Mouse (Mus musculus) liver, embryonic 14.5 days (tissue): ENCODE data around the gene Tmem265. TPM values are rescaled to one million over a fixed set of nuclear protein-coding genes. Genes with fewer than 3 reads are reported as not detected.
A peak's percentile ranks its signal among the peaks of the same experiment; 100 is the strongest.

Experiments
- ATAC-seq: fragments of 200-750 bp; cut with Nextera tagmentation; 2 replicates; pipeline ENCODE4 v1.8.0; 2017; ENCODE audit warnings: moderate number of reproducible peaks, mild to moderate bottlenecking, moderate library complexity; ENCODE audit not compliant: insufficient read depth
- DNase-seq, 3 experiments: peaks; one replicate each; pipeline ENCODE4 v3.0.0-alpha.2; 2012 to 2013; ENCODE audit warnings: low read depth in 3 of 3, low spot score in 3 of 3
- H3K27ac ChIP-seq: fragments of 300-500 bp; sonication (generic); 2 replicates; pipeline ENCODE4 v1.5.1; 2014; ENCODE audit warnings: moderate library complexity, mild to moderate bottlenecking, control low read depth, inconsistent platforms
- H3K27me3 ChIP-seq: fragments of 300-500 bp; sonication (generic); 2 replicates; pipeline ENCODE4 v1.6.1; 2014; ENCODE audit warnings: mild to moderate bottlenecking, low read length, moderate library complexity; ENCODE audit not compliant: control insufficient read depth, insufficient read depth
- H3K36me3 ChIP-seq: fragments of 300-500 bp; sonication (generic); replicated peaks from 2 replicates; pipeline ENCODE4 v1.6.1; 2014; ENCODE audit warnings: low read depth; ENCODE audit not compliant: control insufficient read depth, insufficient read depth
- H3K4me1 ChIP-seq, 2 experiments: fragments of 200-500 bp in 1 of 2; fragments of 300-500 bp in 1 of 2; sonication (generic) in 1 of 2; replicated peaks; 2 replicates each; pipeline ENCODE4 v1.6.1; 2012 to 2014; ENCODE audit warnings: antibody characterized with exemption in 1 of 2, inconsistent platforms in 1 of 2, low read length in 1 of 2; ENCODE audit not compliant: control insufficient read depth in 2 of 2, insufficient read depth in 2 of 2
- H3K4me2 ChIP-seq: fragments of 300-500 bp; sonication (generic); 2 replicates; pipeline ENCODE4 v1.6.1; 2014; ENCODE audit warnings: low read depth, mild to moderate bottlenecking, control low read depth, moderate library complexity
- H3K4me3 ChIP-seq, 2 experiments: fragments of 200-500 bp in 1 of 2; fragments of 300-500 bp in 1 of 2; sonication (generic) in 1 of 2; 2 replicates each; pipeline ENCODE4 v1.5.1; 2012 to 2014; ENCODE audit warnings: low read depth in 2 of 2, low read length in 2 of 2, mild to moderate bottlenecking in 2 of 2, control low read depth in 1 of 2, inconsistent platforms in 1 of 2, moderate library complexity in 1 of 2; ENCODE audit not compliant: insufficient read depth in 1 of 2
- H3K9ac ChIP-seq: fragments of 300-500 bp; sonication (generic); replicated peaks from 2 replicates; pipeline ENCODE4 v1.6.1; 2014; ENCODE audit warnings: mild to moderate bottlenecking, control low read depth, moderate library complexity
- H3K9me3 ChIP-seq: fragments of 300-500 bp; sonication (generic); 2 replicates; pipeline ENCODE4 v1.6.1; 2016; ENCODE audit warnings: low read length, mixed read lengths; ENCODE audit not compliant: control insufficient read depth
- CTCF ChIP-seq: IDR thresholded peaks from 2 replicates; pipeline ENCODE4 v1.5.1; 2016; ENCODE audit warnings: antibody characterized with exemption, low read depth, control low read depth
- EP300 ChIP-seq: IDR thresholded peaks from 2 replicates; pipeline ENCODE4 v1.6.1; 2016; ENCODE audit warnings: antibody characterized with exemption, low read depth
- WGBS: fragments of 180-500 bp; shearing (Covaris S2); extraction: QIAGEN DNeasy Blood & Tissue Kit; methylation state at CpG from one replicate; pipeline ENCODE4 v1.1.7; 2014; ENCODE audit not compliant: insufficient replicate concordance; 5-methylcytosine and 5-hydroxymethylcytosine counted together
- polyA plus RNA-seq, 2 experiments: library from polyadenylated mRNA; depleted of rRNA in 1 of 2; stranded (reverse) in 1 of 2; unstranded in 1 of 2; fragments of >200 nt; fragmentation: Nextera tagmentation in 1 of 2; extraction: Ambion mirVana in 1 of 2; gene quantifications; 2 replicates each; pipeline versions ENCODE4 v1.2.1 to v1.2.3; 2012 to 2014

Tmem265 gene
- polyA plus RNA-seq, 2 experiments, result 1.0 to 1.7 TPM

DNA sequence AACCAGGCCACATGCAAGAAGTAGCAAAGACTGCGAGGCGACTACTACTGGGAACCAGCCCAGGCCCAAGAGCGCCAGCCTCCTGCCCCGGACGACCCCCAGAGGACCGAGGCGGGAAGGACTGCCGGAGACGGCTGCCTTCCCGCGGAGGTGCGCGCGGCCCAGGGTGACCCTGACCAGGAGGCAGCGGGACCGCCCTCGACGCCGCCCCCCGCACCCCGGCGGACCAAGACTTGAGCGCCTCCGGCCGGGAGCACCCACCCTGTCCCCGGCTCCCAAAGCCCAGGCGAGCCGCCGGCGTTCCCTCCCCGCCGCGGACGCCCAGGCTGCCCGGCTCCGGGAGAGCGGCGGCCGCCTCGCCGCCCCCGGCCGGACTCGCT, 53.3 kb downstream of the Tmem265 start:
- Histone ChIP-seq H3K9me3 (no peaks in the 10 kb centered on the region), H3K4me3 (peak overlapping the region; percentile 68 to 87), H3K4me1 (peaks cover 0 to 6% of the 10 kb centered on the region in 2 experiments; a peak in 1 of 4 replicates), H3K27me3 (no peaks in the 10 kb centered on the region), H3K27ac (peak overlapping the region; percentile 12; the same call in 1 of the 2 replicates), H3K9ac (peak overlapping the region; percentile 84), H3K4me2 (peak overlapping the region; percentile 94), H3K36me3 (no peaks in the 10 kb centered on the region; the same call in 1 of the 2 replicates)
- WGBS, result under 1% methylated on average over 42 of the region's 44 CpGs
- TF ChIP-seq EP300, result no peak
- no peak for TF ChIP-seq CTCF
- ATAC-seq (peak; percentile 68), DNase-seq (no peak)

DNA sequence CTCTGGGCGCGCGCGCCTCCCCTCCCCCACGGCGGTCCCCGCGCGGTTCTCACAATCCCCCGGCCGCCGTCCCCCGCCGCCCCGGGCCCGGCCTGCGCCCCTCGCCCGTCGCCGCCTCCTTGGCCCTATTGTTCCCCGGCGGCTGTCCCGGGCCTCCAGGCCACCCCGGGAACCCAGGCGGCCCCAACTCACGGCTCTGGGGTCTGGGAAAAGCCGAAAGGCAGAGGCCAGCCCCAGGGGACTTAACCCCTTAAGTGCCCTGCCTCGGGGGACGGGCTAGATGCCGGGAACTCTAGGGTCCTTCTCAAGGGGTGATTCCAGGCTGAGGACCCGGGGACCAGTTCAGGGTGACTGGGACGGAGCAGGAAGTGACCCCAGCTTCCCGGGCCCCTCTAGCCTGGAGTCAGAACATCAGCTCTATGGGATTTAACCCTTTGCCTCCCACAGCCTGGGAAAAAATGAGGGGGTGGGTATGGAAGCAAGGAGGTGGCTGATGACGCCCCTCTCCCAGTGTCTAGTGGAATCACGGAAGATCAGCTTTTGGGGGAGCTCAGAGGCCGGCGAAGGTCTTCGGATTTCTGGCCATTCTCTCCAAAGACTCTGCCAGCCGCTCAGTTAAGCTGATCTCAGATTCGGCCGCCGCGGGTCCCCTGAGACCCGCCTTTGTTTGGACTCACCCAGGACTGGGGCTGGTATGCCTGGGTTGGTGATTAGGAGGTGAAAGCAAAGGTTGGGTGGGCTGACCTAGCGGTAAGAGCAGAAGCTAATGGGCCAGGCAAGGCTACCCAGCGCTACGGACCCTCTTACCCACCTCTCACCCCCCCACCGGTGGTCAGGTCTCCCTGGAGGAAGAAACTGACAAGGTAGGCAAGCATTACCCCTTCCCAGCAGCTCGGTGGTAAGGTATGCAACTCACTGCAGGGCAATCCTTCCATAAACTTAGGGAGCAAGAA, 54.0 kb downstream of the Tmem265 start, which contains the start of gene Zfp629:
Gene Zfp629, minus strand, starts transcription at position 907 of the 953 bp plus-strand sequence.
- H3K27ac ChIP-seq, result peak within 1 kb of the TSS; percentile 12; the same call in 1 of the 2 replicates
- no peaks in the 10 kb centered on the region; the same call in 1 of the 2 replicates for H3K36me3 ChIP-seq
- peak within 1 kb of the TSS; percentile 68 to 87 for H3K4me3 ChIP-seq
- TF ChIP-seq CTCF (no peak), EP300 (no peak)
- no peaks in the 10 kb centered on the region for H3K9me3 ChIP-seq
- peak within 1 kb of the TSS; percentile 94 for H3K4me2 ChIP-seq
- 1% methylated on average over 50 of the region's 50 CpGs for WGBS
- ATAC-seq (peak; percentile 72), DNase-seq (peak in 2 of 3 experiments; percentile 28 to 38)
- peaks cover 0 to 6% of the 10 kb centered on the region in 2 experiments; a peak in 1 of 4 replicates for H3K4me1 ChIP-seq
- peak within 1 kb of the TSS; percentile 84 for H3K9ac ChIP-seq
- no peaks in the 10 kb centered on the region for H3K27me3 ChIP-seq

DNA sequence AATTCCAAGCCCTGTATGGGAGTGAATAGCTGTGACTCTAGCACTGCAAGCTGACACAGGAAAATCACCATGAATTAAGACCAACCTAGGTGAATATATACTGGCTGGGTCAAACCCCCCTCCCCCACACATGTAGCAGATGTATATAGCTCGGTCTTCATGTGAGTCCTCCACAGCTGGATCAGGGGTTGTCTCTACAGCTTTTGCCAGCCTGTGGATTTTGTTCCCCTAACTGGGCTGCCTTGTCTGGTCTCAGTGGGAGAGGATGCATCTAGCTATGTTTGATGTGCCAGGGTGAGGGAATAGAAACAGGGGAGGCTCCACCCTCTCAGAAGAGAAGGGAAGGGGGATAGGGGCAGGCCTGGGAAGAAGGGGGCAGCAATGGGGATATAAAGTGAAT, 55.1 kb downstream of the Tmem265 start:
- 63% methylated on average over 1 of the region's 1 CpGs for WGBS
- DNase-seq (no peak), ATAC-seq (no peak; the same call in 1 of the 2 replicates)
- no peak overlapping the region for H3K4me2 ChIP-seq
- no peak overlapping the region for H3K4me3 ChIP-seq
- TF ChIP-seq CTCF, result no peak
- no peak for TF ChIP-seq EP300
- H3K36me3 ChIP-seq, result no peaks in the 10 kb centered on the region; the same call in 1 of the 2 replicates
- H3K9ac ChIP-seq, result no peak overlapping the region
- H3K4me1 ChIP-seq, result peaks cover 0 to 6% of the 10 kb centered on the region in 2 experiments; a peak in 1 of 4 replicates
- H3K27me3 ChIP-seq, result no peaks in the 10 kb centered on the region
- H3K9me3 ChIP-seq, result no peaks in the 10 kb centered on the region
- no peak overlapping the region for H3K27ac ChIP-seq

Other genes starting within 250 kb of the Tmem265 start
- gene Zfp768, start 215.8 kb upstream of the Tmem265 start, polyA plus RNA-seq (2012; rRNA removed), result 4.4 and 5.0 TPM in 2 replicates
- gene Zfp768, start 215.8 kb upstream of the Tmem265 start, polyA plus RNA-seq (2014; fragmentation: Nextera tagmentation; extraction: Ambion mirVana), result 0.52 and 0.75 TPM in 2 replicates
- 1.2 and 1.9 TPM in 2 replicates for gene Zfp747, start 185.3 kb upstream of the Tmem265 start, polyA plus RNA-seq (2012; rRNA removed)
- gene Zfp747, start 185.3 kb upstream of the Tmem265 start, polyA plus RNA-seq (2014; fragmentation: Nextera tagmentation; extraction: Ambion mirVana), result 1.2 and 1.8 TPM in 2 replicates
- gene 9130019O22Rik, start 174.2 kb upstream of the Tmem265 start, polyA plus RNA-seq (2012; rRNA removed), result 0.69 and 0.71 TPM in 2 replicates
- gene 9130019O22Rik, start 174.2 kb upstream of the Tmem265 start, polyA plus RNA-seq (2014; fragmentation: Nextera tagmentation; extraction: Ambion mirVana), result 1.0 and 1.2 TPM in 2 replicates
- gene E430018J23Rik, start 167.8 kb upstream of the Tmem265 start, polyA plus RNA-seq (2012; rRNA removed), result 1.2 and 1.3 TPM in 2 replicates
- 1.0 and 1.3 TPM in 2 replicates for gene E430018J23Rik, start 167.8 kb upstream of the Tmem265 start, polyA plus RNA-seq (2014; fragmentation: Nextera tagmentation; extraction: Ambion mirVana)
- 0.94 and 1.3 TPM in 2 replicates for gene Zfp764, start 154.6 kb upstream of the Tmem265 start, polyA plus RNA-seq (2012; rRNA removed)
- 1.1 and 1.5 TPM in 2 replicates for gene Zfp764, start 154.6 kb upstream of the Tmem265 start, polyA plus RNA-seq (2014; fragmentation: Nextera tagmentation; extraction: Ambion mirVana)
- gene Zfp688, start 139.3 kb upstream of the Tmem265 start, polyA plus RNA-seq (2012; rRNA removed), result 5.6 and 6.5 TPM in 2 replicates
- 8.8 and 8.9 TPM in 2 replicates for gene Zfp688, start 139.3 kb upstream of the Tmem265 start, polyA plus RNA-seq (2014; fragmentation: Nextera tagmentation; extraction: Ambion mirVana)
- gene Zfp689, start 112.2 kb upstream of the Tmem265 start, polyA plus RNA-seq (2012; rRNA removed), result 1.8 and 2.1 TPM in 2 replicates
- 1.3 and 1.4 TPM in 2 replicates for gene Zfp689, start 112.2 kb upstream of the Tmem265 start, polyA plus RNA-seq (2014; fragmentation: Nextera tagmentation; extraction: Ambion mirVana)
- 21.2 and 22.9 TPM in 2 replicates for gene Prr14, start 101.8 kb upstream of the Tmem265 start, polyA plus RNA-seq (2012; rRNA removed)
- 20.3 and 23.2 TPM in 2 replicates for gene Prr14, start 101.8 kb upstream of the Tmem265 start, polyA plus RNA-seq (2014; fragmentation: Nextera tagmentation; extraction: Ambion mirVana)
- gene Fbrs, start 82.2 kb upstream of the Tmem265 start, polyA plus RNA-seq (2012; rRNA removed), result 7.3 and 9.8 TPM in 2 replicates
- 4.2 and 4.7 TPM in 2 replicates for gene Fbrs, start 82.2 kb upstream of the Tmem265 start, polyA plus RNA-seq (2014; fragmentation: Nextera tagmentation; extraction: Ambion mirVana)
- 3.7 TPM in 2 replicates for gene Srcap, start 49.4 kb upstream of the Tmem265 start, polyA plus RNA-seq (2012; rRNA removed)
- gene Srcap, start 49.4 kb upstream of the Tmem265 start, polyA plus RNA-seq (2014; fragmentation: Nextera tagmentation; extraction: Ambion mirVana), result 10.3 and 14.7 TPM in 2 replicates
- 5.2 and 6.0 TPM in 2 replicates for gene Gm42715, start 41.8 kb upstream of the Tmem265 start, polyA plus RNA-seq (2012; rRNA removed)
- gene Gm42715, start 41.8 kb upstream of the Tmem265 start, polyA plus RNA-seq (2014; fragmentation: Nextera tagmentation; extraction: Ambion mirVana), result 4.7 and 5.2 TPM in 2 replicates
- 24.9 and 27.3 TPM in 2 replicates for gene Phkg2, start 11.9 kb downstream of the Tmem265 start, polyA plus RNA-seq (2012; rRNA removed)
- 18.5 and 21.7 TPM in 2 replicates for gene Phkg2, start 11.9 kb downstream of the Tmem265 start, polyA plus RNA-seq (2014; fragmentation: Nextera tagmentation; extraction: Ambion mirVana)
- 4.4 and 5.4 TPM in 2 replicates for gene Ccdc189, start 27.2 kb downstream of the Tmem265 start, polyA plus RNA-seq (2012; rRNA removed)
- 6.8 and 7.5 TPM in 2 replicates for gene Ccdc189, start 27.2 kb downstream of the Tmem265 start, polyA plus RNA-seq (2014; fragmentation: Nextera tagmentation; extraction: Ambion mirVana)
- gene Rnf40, start 27.4 kb downstream of the Tmem265 start, polyA plus RNA-seq (2012; rRNA removed), result 10.3 and 14.0 TPM in 2 replicates
- 13.7 and 16.1 TPM in 2 replicates for gene Rnf40, start 27.4 kb downstream of the Tmem265 start, polyA plus RNA-seq (2014; fragmentation: Nextera tagmentation; extraction: Ambion mirVana)
- 1.6 and 1.9 TPM in 2 replicates for gene Zfp629, start 54.4 kb downstream of the Tmem265 start, polyA plus RNA-seq (2012; rRNA removed)
- gene Zfp629, start 54.4 kb downstream of the Tmem265 start, polyA plus RNA-seq (2014; fragmentation: Nextera tagmentation; extraction: Ambion mirVana), result 1.4 and 2.2 TPM in 2 replicates
- gene Bcl7c, start 147.5 kb downstream of the Tmem265 start, polyA plus RNA-seq (2012; rRNA removed), result 11.6 and 12.5 TPM in 2 replicates
- 21.7 and 27.9 TPM in 2 replicates for gene Bcl7c, start 147.5 kb downstream of the Tmem265 start, polyA plus RNA-seq (2014; fragmentation: Nextera tagmentation; extraction: Ambion mirVana)
- gene Ctf1, start 151.3 kb downstream of the Tmem265 start, polyA plus RNA-seq (2012; rRNA removed), result 2.6 and 4.3 TPM in 2 replicates
- gene Ctf1, start 151.3 kb downstream of the Tmem265 start, polyA plus RNA-seq (2014; fragmentation: Nextera tagmentation; extraction: Ambion mirVana), result 1.7 and 2.5 TPM in 2 replicates
- not detected in 2 replicates for gene Ctf2, start 170.8 kb downstream of the Tmem265 start, polyA plus RNA-seq (2012; rRNA removed)
- 0.05 and 0.15 TPM in 2 replicates for gene Ctf2, start 170.8 kb downstream of the Tmem265 start, polyA plus RNA-seq (2014; fragmentation: Nextera tagmentation; extraction: Ambion mirVana)
- 10.8 and 11.3 TPM in 2 replicates for gene Fbxl19, start 183.2 kb downstream of the Tmem265 start, polyA plus RNA-seq (2012; rRNA removed)
- 0.85 and 1.1 TPM in 2 replicates for gene Fbxl19, start 183.2 kb downstream of the Tmem265 start, polyA plus RNA-seq (2014; fragmentation: Nextera tagmentation; extraction: Ambion mirVana)
- 6.9 and 7.2 TPM in 2 replicates for gene Orai3, start 208.4 kb downstream of the Tmem265 start, polyA plus RNA-seq (2012; rRNA removed)
- gene Orai3, start 208.4 kb downstream of the Tmem265 start, polyA plus RNA-seq (2014; fragmentation: Nextera tagmentation; extraction: Ambion mirVana), result 3.9 and 4.9 TPM in 2 replicates
- 5.7 TPM in 2 replicates for gene Setd1a, start 215.3 kb downstream of the Tmem265 start, polyA plus RNA-seq (2012; rRNA removed)
- 10.5 and 12.3 TPM in 2 replicates for gene Setd1a, start 215.3 kb downstream of the Tmem265 start, polyA plus RNA-seq (2014; fragmentation: Nextera tagmentation; extraction: Ambion mirVana)
- gene Gm49388, start 224.2 kb downstream of the Tmem265 start, polyA plus RNA-seq (2012; rRNA removed), result 1.2 TPM in 1 of 2 replicates, not detected in the other
- not detected in 2 replicates for gene Gm49388, start 224.2 kb downstream of the Tmem265 start, polyA plus RNA-seq (2014; fragmentation: Nextera tagmentation; extraction: Ambion mirVana)
- 44.8 and 45.5 TPM in 2 replicates for gene Hsd3b7, start 239.2 kb downstream of the Tmem265 start, polyA plus RNA-seq (2012; rRNA removed)
- 44.8 and 45.5 TPM in 2 replicates for gene Hsd3b7, start 239.2 kb downstream of the Tmem265 start, polyA plus RNA-seq (2014; fragmentation: Nextera tagmentation; extraction: Ambion mirVana)